Mouse (Mus musculus): ENCODE measurements around the gene Itgax. TPM values are rescaled to one million over a fixed set of nuclear protein-coding genes. Genes with fewer than 3 reads are reported as not detected.

The Itgax gene
- polyA plus RNA-seq, 1 experiment from 2014 or later = 0.07 TPM

- H3K27ac ChIP-seq = no peak overlapping the region
- H3K36me3 ChIP-seq (ENCODE audit: insufficient read depth, low read length) = no peaks in the 10 kb centered on the region
- H3K4me2 ChIP-seq (ENCODE audit: low read length) = no peak overlapping the region
- no peaks in the 10 kb centered on the region for H3K27me3 ChIP-seq (ENCODE audit: insufficient read depth, low read length)
- no peak for TF ChIP-seq CTCF (IDR thresholded peaks at IDR 0.05; ENCODE audit: low read depth)
- WGBS = 66% methylated on average over 6 of the region's 6 CpGs
- ATAC-seq (replicated peaks; ENCODE audit: low FRiP score, low read depth) (no peak), DNase-seq (ENCODE audit: low spot score) (no peak)
- H3K4me1 ChIP-seq (replicated peaks; ENCODE audit: insufficient read depth, low read length) = no peaks in the 10 kb centered on the region
- no peak overlapping the region for H3K4me3 ChIP-seq (replicated peaks; ENCODE audit: low read depth, low read length)
- H3K9me3 ChIP-seq (replicated peaks; ENCODE audit: low read length) = no peaks in the 10 kb centered on the region
- H3K9ac ChIP-seq (ENCODE audit: low read depth, low read length) = no peak overlapping the region
These were observed 51.2 kb downstream of the Itgax start for GRCm38 (mm10) chr7:128180546-128180945.

- Histone ChIP-seq H3K27ac (no peak overlapping the region), H3K4me3 (replicated peaks; ENCODE audit: low read depth, low read length) (no peak overlapping the region), H3K27me3 (ENCODE audit: insufficient read depth, low read length) (no peaks in the 10 kb centered on the region), H3K9me3 (replicated peaks; ENCODE audit: low read length) (no peaks in the 10 kb centered on the region), H3K36me3 (ENCODE audit: insufficient read depth, low read length) (no peaks in the 10 kb centered on the region), H3K9ac (ENCODE audit: low read depth, low read length) (no peak overlapping the region), H3K4me2 (ENCODE audit: low read length) (no peak overlapping the region), H3K4me1 (replicated peaks; ENCODE audit: insufficient read depth, low read length) (no peaks in the 10 kb centered on the region)
- no peak for TF ChIP-seq CTCF (IDR thresholded peaks at IDR 0.05; ENCODE audit: low read depth)
- no peak for DNase-seq (ENCODE audit: low spot score)
- WGBS = 81% methylated on average over 10 of the region's 10 CpGs
- no peak for ATAC-seq (replicated peaks; ENCODE audit: low FRiP score, low read depth)
These were observed 52.3 kb downstream of the Itgax start for GRCm38 (mm10) chr7:128181691-128182090.

Other genes with a start within 250 kb of the Itgax start
- 8.8 and 9.3 TPM in 2 replicates for gene Prss53, start 238.6 kb upstream of the Itgax start, polyA plus RNA-seq (2015; fragmentation: Nextera tagmentation; extraction: Ambion mirVana)
- gene Gm21974, start 234.1 kb upstream of the Itgax start, polyA plus RNA-seq (2015; fragmentation: Nextera tagmentation; extraction: Ambion mirVana) = not detected in 2 replicates
- gene Vkorc1, start 233.9 kb upstream of the Itgax start, polyA plus RNA-seq (2015; fragmentation: Nextera tagmentation; extraction: Ambion mirVana) = 162 and 165 TPM in 2 replicates
- gene Bckdk, start 225.5 kb upstream of the Itgax start, polyA plus RNA-seq (2015; fragmentation: Nextera tagmentation; extraction: Ambion mirVana) = 120 and 125 TPM in 2 replicates
- 30.9 and 32.2 TPM in 2 replicates for gene Kat8, start 217.0 kb upstream of the Itgax start, polyA plus RNA-seq (2015; fragmentation: Nextera tagmentation; extraction: Ambion mirVana)
- gene Prss8, start 199.4 kb upstream of the Itgax start, polyA plus RNA-seq (2015; fragmentation: Nextera tagmentation; extraction: Ambion mirVana) = 125 and 139 TPM in 2 replicates
- gene Prss36, start 182.8 kb upstream of the Itgax start, polyA plus RNA-seq (2015; fragmentation: Nextera tagmentation; extraction: Ambion mirVana) = 11.7 and 13.0 TPM in 2 replicates
- 262 and 271 TPM in 2 replicates for gene Fus, start 162.1 kb upstream of the Itgax start, polyA plus RNA-seq (2015; fragmentation: Nextera tagmentation; extraction: Ambion mirVana)
- 77.5 and 85.2 TPM in 2 replicates for gene Pycard, start 135.7 kb upstream of the Itgax start, polyA plus RNA-seq (2015; fragmentation: Nextera tagmentation; extraction: Ambion mirVana)
- 0.11 TPM in 1 of 2 replicates, not detected in the other for gene Trim72, start 125.6 kb upstream of the Itgax start, polyA plus RNA-seq (2015; fragmentation: Nextera tagmentation; extraction: Ambion mirVana)
- gene Itgam, start 66.9 kb upstream of the Itgax start, polyA plus RNA-seq (2015; fragmentation: Nextera tagmentation; extraction: Ambion mirVana) = 0.66 and 0.79 TPM in 2 replicates
- gene Gm49368, start 66.9 kb upstream of the Itgax start, polyA plus RNA-seq (2015; fragmentation: Nextera tagmentation; extraction: Ambion mirVana) = 0.03 TPM in 1 of 2 replicates, not detected in the other
- gene Itgad, start 24.8 kb downstream of the Itgax start, polyA plus RNA-seq (2015; fragmentation: Nextera tagmentation; extraction: Ambion mirVana) = not detected in 2 replicates
- not detected in 2 replicates for gene Cox6a2, start 76.8 kb downstream of the Itgax start, polyA plus RNA-seq (2015; fragmentation: Nextera tagmentation; extraction: Ambion mirVana)
- gene Armc5, start 107.8 kb downstream of the Itgax start, polyA plus RNA-seq (2015; fragmentation: Nextera tagmentation; extraction: Ambion mirVana) = 17.0 and 17.1 TPM in 2 replicates
- gene 9130023H24Rik, start 108.5 kb downstream of the Itgax start, polyA plus RNA-seq (2015; fragmentation: Nextera tagmentation; extraction: Ambion mirVana) = 6.7 and 8.3 TPM in 2 replicates
- gene Tgfb1i1, start 117.3 kb downstream of the Itgax start, polyA plus RNA-seq (2015; fragmentation: Nextera tagmentation; extraction: Ambion mirVana) = 78.8 and 90.7 TPM in 2 replicates
- gene Slc5a2, start 136.1 kb downstream of the Itgax start, polyA plus RNA-seq (2015; fragmentation: Nextera tagmentation; extraction: Ambion mirVana) = 6.6 and 8.5 TPM in 2 replicates
- gene BC017158, start 168.6 kb downstream of the Itgax start, polyA plus RNA-seq (2015; fragmentation: Nextera tagmentation; extraction: Ambion mirVana) = 22.1 and 23.4 TPM in 2 replicates

Measured in kidney, postnatal 0 days (tissue).